Mouse (Mus musculus) liver, adult 2 months (tissue): ENCODE measurements at regions not wholly inside any gene's neighbourhood (a gene's known extent, or its start where the extent isn't known, plus 50 kb on each side); places are given as distances from the start of the nearest gene placed in this dataset.

ENCODE experiments used
- CTCF ChIP-seq: fragments of 200-500 bp; IDR thresholded peaks from 2 replicates; pipeline ENCODE4 v1.5.1; 2011; ENCODE audit warnings: low read depth, low read length, control low read depth
- POLR2A ChIP-seq: fragments of 200-500 bp; IDR thresholded peaks from 2 replicates; pipeline ENCODE4 v1.6.1; 2011; ENCODE audit warnings: low read length, control low read depth; ENCODE audit not compliant: insufficient read depth; ENCODE audit errors: extremely low read depth

- TF ChIP-seq CTCF, result no peak
- TF ChIP-seq POLR2A, result no peak
Observed at GRCm38 (mm10) chr14:68721156-68721555, 572.9 kb downstream of the Synb start.
